Mouse (Mus musculus) CD8-positive naive resting alpha-beta T cell, adult 2 months (primary cell): ENCODE data around the gene Eif5.
"Not testable (repeated sequence)": the region's sequence is repeated elsewhere in the genome, so short reads cannot be mapped to it uniquely, and the experiment has no call there.

Experiments used
- DNase-seq, 2 experiments: peaks; one replicate each; pipeline ENCODE4 v3.0.0; 2022; ENCODE audit warnings: low read depth in 2 of 2, low spot score in 2 of 2

Eif5 gene

DNA sequence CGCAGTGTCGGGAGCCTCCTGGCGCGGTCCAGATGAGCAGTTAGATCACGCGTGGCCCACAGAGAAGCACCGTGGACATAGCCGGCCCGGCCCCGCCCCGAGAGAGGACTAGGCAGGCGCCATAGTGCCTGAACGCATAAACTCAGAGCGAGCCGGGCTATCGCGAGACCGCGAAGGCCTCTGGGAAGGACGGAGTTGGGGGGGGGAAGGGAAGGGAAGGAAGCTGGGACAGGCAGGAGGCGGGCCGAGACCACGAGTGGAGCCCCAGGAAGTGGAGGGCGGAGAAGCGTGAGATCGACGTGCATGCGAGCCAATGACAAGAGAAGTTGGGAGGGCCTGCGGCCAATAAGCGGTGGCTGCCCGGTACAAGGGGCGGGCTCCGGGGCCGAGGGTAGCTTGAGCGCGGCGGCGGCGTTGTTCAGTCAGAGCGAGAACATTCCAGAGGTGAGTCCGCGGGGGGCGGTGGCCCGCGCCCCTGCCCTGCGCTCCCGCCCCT is at the start of gene Eif5:
Eif5 (plus strand) TSS at position 221 of the 496 bp plus-strand sequence.
- DNase-seq: peak; percentile 98 to 99

DNA sequence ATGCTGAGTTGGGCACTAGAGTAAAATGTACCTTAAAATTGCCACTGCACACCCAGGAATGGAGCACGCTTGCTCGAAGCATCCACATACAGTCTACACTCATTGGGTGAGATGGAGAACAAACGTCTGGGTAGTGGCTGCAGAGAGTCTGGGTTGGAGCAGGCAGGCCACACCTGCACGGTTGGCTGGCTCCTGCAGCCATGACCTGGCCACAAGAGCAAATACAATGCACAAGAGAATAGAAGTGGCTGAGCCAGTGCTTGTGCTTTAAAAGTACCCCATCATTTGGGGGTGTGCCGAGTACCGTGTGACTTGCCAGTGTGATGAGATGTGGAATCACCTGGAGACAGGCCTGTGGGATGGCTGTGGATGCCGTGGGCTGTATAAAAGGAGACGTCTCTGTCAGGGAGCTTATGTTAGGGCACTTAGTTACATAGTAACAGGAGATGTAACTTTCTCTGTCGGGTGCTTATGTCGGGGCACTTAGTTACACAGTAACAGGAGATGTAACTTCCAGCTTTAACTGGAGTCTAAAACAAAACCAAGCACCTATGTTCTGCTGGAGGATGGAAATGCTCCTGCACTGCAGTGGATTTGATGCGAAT is 48.5 kb upstream of the Eif5 start:
- no peak for DNase-seq

DNA sequence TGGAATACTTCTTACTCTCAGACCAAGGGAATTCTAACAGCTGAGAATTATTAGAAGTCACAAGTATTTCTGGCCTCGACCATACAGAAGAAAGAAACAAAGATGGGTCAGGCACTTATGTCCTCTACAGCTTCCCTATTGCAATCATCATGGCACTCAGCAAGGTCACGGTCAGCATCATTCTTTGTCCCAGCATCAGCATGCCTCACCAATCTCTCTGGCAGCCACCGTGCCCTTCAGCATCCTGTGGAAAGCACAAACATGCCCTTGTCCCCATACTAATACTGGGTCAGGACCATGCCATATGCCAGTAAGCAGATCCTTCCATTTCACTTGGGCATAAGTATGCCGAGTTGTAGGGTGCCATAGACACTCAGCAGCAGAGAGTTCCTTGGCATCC is 42.9 kb upstream of the Eif5 start:
- no peak for DNase-seq

DNA sequence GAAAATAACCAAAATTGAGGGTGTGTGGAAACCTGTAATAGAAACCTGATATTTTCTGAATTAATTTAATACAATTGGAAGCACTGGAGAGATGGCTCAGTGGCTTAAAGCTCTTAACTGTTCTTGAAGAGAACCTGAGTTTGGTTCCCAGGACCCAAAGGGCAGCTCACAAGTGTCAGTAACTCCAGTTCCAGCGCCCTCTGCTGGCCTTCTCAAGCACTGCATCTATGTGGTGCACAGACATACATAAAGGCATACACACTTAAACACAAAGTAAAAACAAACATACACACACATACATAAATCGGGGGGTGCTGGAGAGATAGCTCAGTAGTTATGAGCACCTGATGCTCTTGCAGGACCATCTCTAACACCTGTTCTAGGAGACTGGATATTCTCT is 40.7 kb upstream of the Eif5 start:
- peak in 1 of 2 experiments; percentile 6 for DNase-seq

DNA sequence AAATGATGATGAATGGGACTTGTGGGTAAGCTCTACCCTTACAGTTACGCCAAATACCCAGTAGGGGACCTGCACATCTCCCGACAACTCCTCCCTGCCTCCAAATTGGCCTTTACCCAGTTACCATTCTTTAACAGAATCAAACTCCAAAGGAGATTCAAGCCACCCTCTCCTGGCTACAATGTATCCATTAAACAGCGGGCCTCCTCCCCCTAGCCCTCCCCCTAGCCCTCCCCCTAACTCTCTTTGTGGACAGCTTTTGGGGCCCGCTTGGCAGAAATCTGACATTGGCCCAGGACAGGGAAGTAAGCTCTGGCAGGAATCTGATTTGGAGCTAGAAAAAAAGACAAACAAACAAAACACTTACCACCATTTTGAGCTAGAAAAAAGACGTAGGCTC is 38.2 kb upstream of the Eif5 start:
- no peak for DNase-seq

DNA sequence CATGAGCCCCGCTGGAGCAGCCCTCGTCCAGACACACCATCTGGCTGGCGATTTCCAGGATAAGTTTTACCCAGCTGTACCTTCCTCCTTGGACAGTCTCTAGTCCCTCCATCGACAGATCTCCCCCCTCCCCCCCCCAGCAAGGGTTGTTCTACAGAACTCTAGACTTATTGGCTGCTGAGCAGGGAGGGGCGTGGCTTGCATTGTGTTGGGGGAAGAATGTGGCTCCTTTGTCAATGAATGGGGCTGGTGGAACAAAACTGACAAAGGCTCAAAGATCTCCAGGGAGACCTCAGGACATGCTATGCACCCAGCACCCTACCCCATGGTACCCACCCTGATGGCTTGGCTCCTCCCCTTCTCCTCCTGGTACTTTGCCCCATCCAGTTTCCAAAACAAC is 37.1 kb upstream of the Eif5 start:
- no peak for DNase-seq

DNA sequence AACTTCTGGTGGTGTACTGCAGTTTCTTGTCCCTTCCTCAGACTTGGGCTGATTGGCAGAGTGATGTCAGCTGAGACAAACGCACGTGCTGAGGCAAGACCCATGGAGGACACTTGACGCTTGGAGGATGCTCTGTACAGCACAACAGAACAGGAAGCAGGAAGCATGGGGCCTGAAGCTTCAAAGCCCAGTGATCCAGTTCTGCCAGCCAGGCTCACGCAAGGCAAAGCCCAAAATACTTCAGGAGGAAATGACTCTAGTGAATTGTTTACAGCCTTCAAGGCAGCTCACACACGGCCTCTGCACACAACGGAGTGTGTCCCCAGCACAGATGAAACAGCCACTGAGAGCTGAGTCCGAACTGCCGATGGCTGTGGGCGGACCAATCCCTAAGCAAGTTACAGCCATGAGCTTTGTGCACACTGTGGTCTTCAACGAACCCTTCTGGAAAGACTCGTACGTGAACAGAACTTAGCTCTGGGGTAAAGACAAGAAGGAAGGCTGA is 34.7 kb upstream of the Eif5 start:
- DNase-seq: no peak

DNA sequence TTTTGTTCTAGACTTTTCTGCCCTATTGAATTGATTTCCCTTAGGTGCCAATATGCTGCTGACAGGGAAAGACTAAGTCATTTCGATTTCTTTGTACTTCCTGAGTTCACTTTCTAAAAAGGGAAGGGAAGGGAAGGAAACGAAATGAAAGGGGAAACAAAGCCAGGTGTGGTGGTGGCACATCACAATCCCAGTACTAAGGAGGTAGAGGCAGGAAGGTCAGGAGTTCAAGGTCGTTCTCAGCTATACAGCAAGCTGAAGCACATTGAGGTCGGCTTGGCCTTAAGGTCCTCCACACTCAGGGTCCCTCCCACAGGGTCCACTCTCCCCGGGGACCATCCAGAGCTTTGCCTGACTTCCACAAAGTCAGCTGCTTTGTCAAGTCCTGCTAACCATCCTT is 34.2 kb upstream of the Eif5 start:
- no peak for DNase-seq

DNA sequence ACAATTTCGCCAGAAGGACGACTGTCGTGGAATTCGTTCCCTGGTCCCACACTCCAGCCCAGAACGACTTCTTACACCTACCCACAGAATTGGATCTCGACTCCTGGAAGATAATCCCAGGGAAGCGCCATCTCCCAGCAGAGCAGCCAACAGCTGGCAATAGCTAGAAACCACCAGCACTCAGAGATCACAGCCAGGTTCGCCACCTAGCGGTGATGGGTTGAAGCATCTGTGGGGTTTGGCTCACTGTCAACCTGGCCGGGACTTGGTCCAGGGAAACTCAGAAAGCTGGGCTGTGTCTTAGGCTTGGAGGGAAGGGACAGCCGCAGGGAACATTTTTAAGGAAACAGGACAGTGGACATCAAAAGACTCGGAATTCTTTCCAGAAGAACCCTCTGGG is 32.9 kb upstream of the Eif5 start:
- DNase-seq: peak; percentile 49 to 68

DNA sequence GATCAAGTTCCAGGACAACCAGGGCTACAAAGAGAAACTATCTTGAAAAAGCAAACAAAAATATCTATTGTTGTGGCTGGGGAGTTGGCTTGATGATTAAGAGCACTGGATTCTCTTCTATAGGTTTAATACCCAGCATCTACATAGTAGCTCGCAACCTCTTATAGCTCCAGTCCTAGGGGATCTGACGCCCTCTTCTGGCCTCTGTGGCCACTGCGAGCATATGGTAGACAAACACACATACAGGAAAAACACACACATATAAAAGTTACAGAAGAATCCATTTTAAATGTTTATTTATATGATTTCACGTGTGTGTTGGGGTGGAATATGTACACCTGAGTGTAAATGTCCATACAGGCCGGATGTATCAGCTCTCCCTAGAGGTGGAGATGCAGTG is 30.8 kb upstream of the Eif5 start:
- no peak for DNase-seq

DNA sequence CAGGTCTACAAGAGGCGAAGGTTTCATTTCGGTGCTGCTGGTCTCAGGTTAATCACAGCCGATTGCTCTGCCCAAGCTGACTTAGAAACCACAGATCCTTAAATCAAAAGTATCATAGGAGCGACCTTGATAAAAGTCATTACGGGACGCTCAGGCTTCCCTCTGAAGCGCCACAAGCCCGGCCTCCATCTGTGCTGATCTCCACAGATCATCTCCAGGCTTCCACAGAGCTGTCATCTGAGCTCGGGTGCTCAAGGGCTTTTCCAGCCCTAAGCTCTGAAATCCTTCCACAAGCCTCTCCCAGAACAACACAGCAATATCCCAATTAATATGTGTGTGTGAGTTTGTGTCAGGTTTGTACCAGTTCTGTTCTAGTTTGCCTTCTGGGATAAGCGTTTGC is 29.9 kb upstream of the Eif5 start:
- no peak for DNase-seq

DNA sequence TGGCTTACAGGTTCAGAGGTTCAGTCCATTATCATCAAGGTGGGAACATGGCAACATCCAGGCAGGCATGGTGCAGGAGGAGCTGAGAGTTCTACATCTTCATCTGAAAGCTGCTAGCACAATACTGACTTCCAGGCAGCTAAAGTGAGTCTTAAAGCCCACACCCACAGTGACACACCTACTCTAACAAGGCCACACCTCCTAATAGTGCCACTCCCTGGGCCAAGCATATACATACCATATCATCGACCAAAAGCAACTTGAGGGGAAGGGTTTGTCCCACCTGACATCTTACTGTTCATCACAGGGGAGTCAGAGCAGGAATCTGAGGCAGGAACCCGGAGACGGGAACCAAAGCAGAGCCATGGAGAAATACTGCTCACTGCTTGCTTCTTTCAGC is 29.4 kb upstream of the Eif5 start:
- DNase-seq: not testable (repeated sequence)

DNA sequence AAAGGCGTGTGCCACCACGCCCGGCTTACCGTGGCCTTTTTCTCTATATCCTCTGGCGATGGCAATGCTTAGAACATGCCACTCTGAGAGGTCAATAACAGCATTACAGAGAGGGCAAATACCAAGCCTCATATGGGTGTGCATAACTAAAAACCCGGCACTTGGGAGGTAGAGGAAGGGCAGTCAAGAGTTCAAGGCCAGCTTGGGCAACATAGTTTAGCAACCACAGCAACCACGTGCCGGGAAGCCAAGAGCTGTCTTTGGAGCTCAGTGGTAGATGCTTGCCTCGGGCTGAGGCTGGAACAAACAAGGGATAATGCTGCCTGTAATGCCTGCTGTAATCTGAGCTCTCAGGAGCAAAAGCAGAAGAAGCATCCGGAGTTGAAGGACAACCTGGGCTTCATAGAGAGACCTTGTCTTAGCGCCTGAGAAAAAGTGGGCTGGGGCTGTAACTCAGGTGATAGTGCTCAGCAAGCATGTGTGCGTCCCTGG is 25.2 kb upstream of the Eif5 start:
- DNase-seq: no peak

DNA sequence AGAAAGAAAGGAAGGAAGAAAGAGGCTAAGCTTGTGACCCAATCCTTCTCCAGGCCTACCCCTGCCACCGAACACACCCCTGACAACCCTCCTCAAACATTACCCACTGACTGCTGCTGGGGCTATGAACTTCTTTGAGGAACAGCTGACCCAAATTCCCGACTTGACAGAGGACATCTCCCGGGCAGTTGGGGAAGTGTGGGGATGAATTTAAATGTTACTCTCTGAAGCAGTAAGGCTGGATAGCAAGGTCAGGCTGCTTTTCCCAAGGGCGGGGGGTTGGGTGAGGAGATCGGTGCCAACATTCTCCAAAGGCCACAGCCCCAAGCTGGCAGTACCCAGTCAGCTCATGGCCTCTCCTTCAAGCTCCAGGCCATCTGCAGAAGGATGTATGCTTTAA is 24.1 kb upstream of the Eif5 start:
- no peak for DNase-seq

DNA sequence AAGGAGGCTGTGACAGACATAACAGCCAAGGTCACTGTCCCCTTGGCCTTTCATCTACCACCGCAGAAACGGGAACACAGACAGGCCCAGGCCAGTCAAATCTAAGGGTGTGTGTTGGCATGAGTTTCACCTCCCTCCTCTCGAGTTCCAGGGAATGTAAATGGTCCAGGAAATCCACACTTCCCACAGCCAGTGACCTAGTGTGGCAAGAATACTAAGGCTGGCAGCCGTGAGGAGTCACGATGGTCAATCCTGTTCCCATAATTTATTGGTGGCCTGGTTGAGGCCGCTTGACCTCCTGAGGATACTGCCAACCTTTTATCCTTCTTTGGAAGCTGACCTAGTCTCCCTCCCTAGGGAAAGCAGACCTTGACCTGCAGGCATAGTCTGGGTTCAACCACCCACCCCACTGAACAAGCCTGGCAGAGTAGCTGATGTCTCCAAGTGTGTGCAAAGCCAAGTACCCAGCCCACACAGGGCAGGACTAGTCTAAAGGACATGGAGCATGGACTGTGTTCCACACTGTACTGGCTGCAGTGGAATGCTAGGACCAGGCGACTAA is 23.5 kb upstream of the Eif5 start:
- no peak for DNase-seq

DNA sequence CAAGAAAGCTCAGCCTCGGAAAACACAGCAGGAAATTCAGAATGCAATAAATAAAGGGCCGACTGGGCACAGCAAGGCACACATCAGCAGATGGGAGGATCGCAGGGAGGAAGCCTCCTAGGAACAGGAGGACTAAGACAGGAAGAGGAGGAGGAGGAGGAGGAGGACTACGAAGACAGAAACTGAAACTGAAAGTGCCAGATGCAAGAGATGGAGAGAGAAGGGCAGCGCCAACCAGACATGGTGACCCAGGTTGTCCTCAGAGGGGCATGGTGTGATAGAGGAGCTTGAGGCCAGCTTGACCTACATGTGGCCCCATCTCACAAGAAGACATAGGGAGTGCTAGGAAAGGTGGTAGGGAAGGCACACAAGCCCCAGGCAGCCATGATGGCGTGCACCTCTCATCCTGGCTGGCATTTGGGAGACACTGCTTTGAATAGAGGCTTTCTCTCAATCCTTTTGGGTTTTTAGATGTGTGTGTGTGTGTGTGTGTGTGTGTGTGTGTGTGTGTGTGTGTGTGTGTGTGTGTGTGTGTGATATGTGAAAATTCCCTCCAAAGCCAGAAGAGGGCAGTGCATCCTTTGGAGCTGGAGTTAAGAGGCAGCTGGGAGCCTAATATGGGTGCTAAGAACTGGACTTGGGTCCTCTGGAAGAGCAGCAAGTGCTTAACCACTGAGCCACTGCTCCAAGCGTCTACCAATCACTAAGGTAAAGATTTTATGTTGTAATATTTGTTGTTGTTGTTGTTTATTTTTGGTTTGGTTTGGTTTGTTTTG is 22.8 kb upstream of the Eif5 start:
- no peak for DNase-seq

DNA sequence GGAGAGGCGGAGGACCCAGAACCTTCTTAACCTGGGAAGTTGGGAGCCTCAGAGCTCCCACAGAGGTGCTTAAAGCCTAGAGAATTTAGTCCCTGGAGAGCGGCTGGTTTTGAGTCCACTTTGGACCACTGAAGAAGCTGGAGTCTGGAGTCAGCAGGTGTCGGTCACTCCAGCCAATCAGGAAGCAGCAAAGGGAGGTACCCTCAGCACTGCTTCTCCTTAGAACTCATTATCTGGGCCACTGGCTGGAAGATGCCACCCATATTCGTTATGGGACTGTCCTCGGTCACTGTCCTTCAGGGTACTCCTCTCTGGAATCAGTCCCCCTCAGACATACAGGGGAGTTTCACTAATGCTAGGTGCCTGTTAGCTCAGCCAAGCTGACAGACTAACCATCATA is 21.9 kb upstream of the Eif5 start:
- no peak for DNase-seq

DNA sequence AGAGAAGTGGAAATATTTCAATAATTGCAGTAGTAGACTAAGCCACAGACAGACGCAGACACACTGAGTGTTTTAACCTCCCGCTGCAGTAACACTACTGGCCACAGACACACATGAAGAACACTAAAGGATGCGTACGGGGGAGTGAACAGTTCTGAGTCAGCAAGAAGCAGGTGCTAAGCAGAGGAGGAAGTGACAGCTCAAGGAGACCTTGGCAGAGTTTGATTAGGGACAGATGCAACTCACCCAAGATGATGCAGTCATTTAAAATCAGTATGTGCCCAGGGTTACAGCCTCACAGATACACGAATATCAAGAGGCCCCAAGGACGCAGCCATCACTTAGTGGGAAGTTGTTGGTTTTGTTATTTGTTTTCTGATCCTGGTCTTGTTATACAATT is 21.0 kb upstream of the Eif5 start:
- DNase-seq: no peak

DNA sequence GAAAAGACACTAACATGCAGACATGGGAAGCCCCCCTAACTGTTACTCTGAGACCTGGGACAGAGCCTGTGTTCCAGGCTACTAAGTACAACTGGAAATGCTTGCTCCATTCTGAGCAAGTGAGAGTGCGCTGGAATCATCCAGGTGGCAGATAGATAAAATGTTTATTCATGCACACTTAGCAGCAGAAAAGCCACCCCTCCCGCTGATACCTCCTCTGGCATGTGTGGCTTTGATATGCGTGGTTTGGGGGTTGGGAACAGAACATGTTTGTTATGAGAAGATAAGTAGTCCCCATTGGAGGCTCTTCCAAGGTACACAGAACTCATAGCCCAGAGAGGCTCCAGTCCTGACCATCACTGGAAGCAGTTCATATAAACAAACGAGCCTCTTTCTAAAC is 19.9 kb upstream of the Eif5 start:
- DNase-seq: no peak

DNA sequence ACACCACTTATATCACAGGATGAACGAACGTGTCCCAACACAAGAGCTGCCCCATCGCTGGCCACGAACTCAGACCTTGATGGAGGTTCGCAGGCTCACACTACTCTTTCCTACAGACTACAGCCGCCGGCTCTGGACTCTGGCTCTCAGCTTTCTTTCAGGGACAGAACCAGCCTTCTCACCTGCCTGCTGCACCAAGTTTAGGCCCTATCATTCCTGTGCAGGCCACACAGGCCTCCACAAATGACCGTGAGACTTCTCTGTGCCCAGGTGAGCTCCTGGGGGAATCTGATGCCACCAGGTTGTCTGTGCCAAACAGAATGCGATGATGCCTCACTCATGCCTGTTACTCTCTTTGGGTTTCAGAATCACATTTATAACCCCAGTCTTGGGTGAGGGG is 19.4 kb upstream of the Eif5 start:
- DNase-seq: no peak

DNA sequence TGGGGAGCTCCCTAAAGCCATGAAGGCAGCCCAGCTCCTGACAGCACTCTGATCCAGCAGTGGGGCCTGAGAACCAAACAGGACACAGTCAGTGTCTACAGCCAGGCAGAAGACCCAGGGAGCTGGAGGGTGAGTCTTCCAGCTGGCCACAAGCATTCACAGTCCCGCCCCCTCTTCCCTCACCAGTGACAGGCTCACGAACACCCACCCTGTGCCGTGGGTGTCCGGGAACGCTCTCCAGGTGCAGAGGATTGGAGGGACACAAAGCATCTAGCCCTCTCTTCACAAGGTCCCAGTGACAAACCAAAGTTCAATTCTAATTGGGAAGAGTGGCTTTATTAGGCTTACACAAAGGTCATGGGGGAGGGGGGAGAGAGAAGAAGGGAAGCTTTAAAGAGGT is 18.0 kb upstream of the Eif5 start:
- DNase-seq: no peak

DNA sequence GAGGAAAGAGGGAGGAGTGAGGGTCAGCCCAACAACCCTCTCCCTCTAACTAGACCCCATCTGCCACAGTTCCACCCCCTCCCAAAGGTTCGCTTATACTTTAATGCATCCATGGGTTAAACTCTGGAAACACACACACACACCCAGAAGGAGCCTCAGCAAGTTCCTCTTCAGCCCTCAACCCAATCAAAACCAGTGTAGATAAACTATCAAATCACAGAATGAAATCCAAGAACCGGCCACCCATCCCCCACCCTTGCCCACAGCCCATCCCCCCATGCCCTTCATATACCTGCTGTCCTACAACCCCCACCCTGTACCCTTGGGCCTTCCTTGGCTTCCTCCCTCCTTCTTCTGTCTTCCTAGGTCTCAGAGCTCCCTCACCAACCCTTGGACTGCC is 16.8 kb upstream of the Eif5 start:
- DNase-seq: no peak
